Mouse (Mus musculus) embryonic facial prominence, embryonic 14.5 days (tissue): ENCODE results near the gene Ube4a. TPM values are rescaled to one million over a fixed set of nuclear protein-coding genes. Genes with fewer than 3 reads are reported as not detected.

Experiments used
- ATAC-seq: fragments of 200-750 bp; cut with Nextera tagmentation; 2 replicates; pipeline ENCODE4 v1.8.0; 2017; ENCODE audit warnings: low read depth, moderate number of reproducible peaks, moderate TSS enrichment
- DNase-seq: peaks from one replicate; pipeline ENCODE4 v3.0.0-alpha.2; 2015; ENCODE audit warnings: low spot score
- H3K27ac ChIP-seq: fragments of 300-500 bp; sonication (generic); replicated peaks from 2 replicates; pipeline ENCODE4 v1.5.1; 2014; ENCODE audit warnings: low read depth, mild to moderate bottlenecking, low read length, moderate library complexity
- H3K27me3 ChIP-seq: fragments of 300-500 bp; sonication (generic); replicated peaks from 2 replicates; pipeline ENCODE4 v1.6.1; 2014; ENCODE audit warnings: low read length; ENCODE audit not compliant: control insufficient read depth, insufficient read depth
- H3K36me3 ChIP-seq: fragments of 300-500 bp; sonication (generic); 2 replicates; pipeline ENCODE4 v1.6.1; 2014; ENCODE audit warnings: low read length, mixed read lengths; ENCODE audit not compliant: control insufficient read depth, insufficient read depth
- H3K4me1 ChIP-seq: fragments of 300-500 bp; sonication (generic); 2 replicates; pipeline ENCODE4 v1.6.1; 2014; ENCODE audit warnings: antibody characterized with exemption, low read length; ENCODE audit not compliant: control insufficient read depth, insufficient read depth
- H3K4me2 ChIP-seq: fragments of 300-500 bp; sonication (generic); 2 replicates; pipeline ENCODE4 v1.6.1; 2014; ENCODE audit warnings: low read depth, mild to moderate bottlenecking, low read length, moderate library complexity, mixed read lengths
- H3K4me3 ChIP-seq: fragments of 300-500 bp; sonication (generic); 2 replicates; pipeline ENCODE4 v1.5.1; 2014; ENCODE audit warnings: low read depth, mild to moderate bottlenecking, low read length
- H3K9ac ChIP-seq: fragments of 300-500 bp; sonication (generic); 2 replicates; pipeline ENCODE4 v1.6.1; 2014; ENCODE audit warnings: low read depth, mild to moderate bottlenecking, low read length, moderate library complexity, mixed read lengths
- H3K9me3 ChIP-seq: fragments of 300-500 bp; sonication (generic); 2 replicates; pipeline ENCODE4 v1.6.1; 2016; ENCODE audit warnings: low read length; ENCODE audit not compliant: control insufficient read depth
- WGBS: fragments of 180-500 bp; shearing (Covaris S2); extraction: QIAGEN DNeasy Blood & Tissue Kit; methylation state at CpG from one replicate; pipeline ENCODE4 v1.1.7; 2014; 5-methylcytosine and 5-hydroxymethylcytosine counted together
- polyA plus RNA-seq: library from polyadenylated mRNA; unstranded; fragments of >200 nt; fragmentation: Nextera tagmentation; extraction: Ambion mirVana; gene quantifications from 2 replicates; pipeline ENCODE4 v1.2.1, GENCODE M21; 2014

Gene Ube4a
- polyA plus RNA-seq, 1 experiment from 2014 or later = 25.5 TPM

DNA sequence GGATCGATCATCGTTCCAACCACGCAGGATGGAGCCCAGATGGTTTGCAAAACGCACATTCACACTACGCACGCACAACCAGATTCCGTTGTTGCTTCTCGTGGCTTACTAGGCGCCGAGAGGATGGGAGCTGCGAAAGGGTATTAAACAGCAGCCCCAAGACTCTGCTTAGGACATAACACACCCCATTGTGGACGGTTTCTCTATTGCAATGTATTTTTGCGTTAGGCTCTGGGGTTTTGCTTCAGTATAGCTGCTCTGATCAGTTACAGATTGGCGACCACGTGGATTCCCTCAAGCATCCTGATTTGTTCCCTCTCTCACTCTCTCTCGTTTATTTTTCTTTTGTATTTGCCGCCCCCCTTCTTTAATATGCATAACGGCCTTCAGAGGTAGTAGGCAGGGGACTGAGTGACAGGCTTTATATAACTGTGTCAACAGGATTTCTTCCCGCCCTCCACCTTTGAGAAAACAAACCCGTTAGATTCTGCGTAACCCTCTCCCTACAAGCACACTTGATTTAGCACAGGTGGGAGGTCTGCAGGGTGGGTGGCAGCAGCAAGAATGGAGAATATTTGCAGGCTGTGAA lies 82.3 kb downstream of the Ube4a start:
- Histone ChIP-seq H3K4me1 (peaks cover 14% of the 10 kb centered on the region), H3K36me3 (no peaks in the 10 kb centered on the region), H3K27me3 (no peaks in the 10 kb centered on the region), H3K4me3 (peak overlapping the region; percentile 83), H3K27ac (peak overlapping the region; percentile 98), H3K9ac (peak overlapping the region; percentile 82), H3K9me3 (no peaks in the 10 kb centered on the region), H3K4me2 (peak overlapping the region; percentile 96)
- DNase-seq (peak; percentile 64), ATAC-seq (no peak; the same call in 1 of the 2 replicates)
- WGBS = under 1% methylated on average over 21 of the region's 21 CpGs

DNA sequence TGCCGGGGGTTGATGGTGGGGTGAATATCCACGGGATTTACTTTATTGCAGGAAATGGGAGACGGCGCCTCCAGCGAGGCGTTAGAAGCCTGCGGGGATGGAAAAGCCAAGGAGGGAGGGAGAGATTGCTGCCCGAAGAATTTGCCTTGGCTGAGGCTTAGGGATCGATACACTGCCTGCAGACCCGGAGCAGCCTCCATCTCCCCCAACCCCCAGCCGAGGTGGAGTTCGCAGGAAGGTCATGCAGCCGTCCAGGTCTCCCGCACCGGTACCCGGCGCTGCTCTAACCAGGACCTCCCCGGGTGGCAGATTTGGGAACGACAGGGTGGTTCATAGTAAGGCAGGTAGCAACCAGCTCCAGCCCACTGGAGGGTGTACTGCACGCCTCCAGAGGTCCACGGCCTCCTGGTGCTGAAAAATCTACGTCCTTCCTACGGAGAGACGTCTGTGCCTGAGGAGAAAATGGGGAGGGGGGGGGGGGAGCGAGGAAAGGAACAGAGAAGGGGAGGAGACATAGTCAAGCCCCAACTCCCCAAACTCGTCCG lies 82.9 kb downstream of the Ube4a start:
- WGBS = 0% methylated on average over 21 of the region's 27 CpGs
- no peaks in the 10 kb centered on the region for H3K9me3 ChIP-seq
- H3K4me1 ChIP-seq = peaks cover 20% of the 10 kb centered on the region
- peak overlapping the region; percentile 83 for H3K4me3 ChIP-seq
- peak overlapping the region; percentile 82 for H3K9ac ChIP-seq
- peak; percentile 62 for ATAC-seq
- peak overlapping the region; percentile 96 for H3K4me2 ChIP-seq
- DNase-seq = peak; percentile 84
- H3K27me3 ChIP-seq = no peaks in the 10 kb centered on the region
- no peaks in the 10 kb centered on the region for H3K36me3 ChIP-seq
- peak overlapping the region; percentile 98 for H3K27ac ChIP-seq

DNA sequence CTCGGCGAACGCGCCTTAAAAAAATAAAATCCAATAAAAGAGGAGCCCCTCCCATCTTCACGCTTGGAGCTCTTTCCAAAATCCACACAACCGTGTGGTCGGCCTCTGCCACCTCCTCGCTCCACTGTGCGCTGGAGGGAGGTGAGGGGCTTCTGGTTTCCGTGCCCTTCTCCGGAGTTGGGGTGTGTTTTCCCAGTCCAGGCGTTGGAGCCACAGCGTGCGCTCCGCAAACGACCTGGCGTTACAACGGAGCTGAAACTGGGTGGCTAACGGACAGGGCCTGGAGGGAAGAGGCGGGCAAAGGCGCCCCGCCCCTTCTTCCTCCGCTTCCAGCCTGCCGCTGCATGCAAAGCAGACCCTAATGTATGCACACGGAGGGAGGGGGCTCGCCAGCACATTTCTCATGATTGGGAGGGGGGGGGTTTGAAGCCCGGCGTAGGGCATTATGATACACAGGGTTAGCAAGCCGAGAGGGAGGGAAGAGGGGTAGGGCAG lies 83.4 kb downstream of the Ube4a start:
- peaks cover 21% of the 10 kb centered on the region for H3K4me1 ChIP-seq
- peak overlapping the region; percentile 98 for H3K27ac ChIP-seq
- no peaks in the 10 kb centered on the region for H3K9me3 ChIP-seq
- H3K4me2 ChIP-seq = peak overlapping the region; percentile 96
- peak overlapping the region; percentile 82 for H3K9ac ChIP-seq
- DNase-seq (peak; percentile 94), ATAC-seq (peak; percentile 81)
- no peaks in the 10 kb centered on the region for H3K36me3 ChIP-seq
- no peaks in the 10 kb centered on the region for H3K27me3 ChIP-seq
- 0% methylated on average over 25 of the region's 29 CpGs for WGBS
- peak overlapping the region; percentile 83 for H3K4me3 ChIP-seq

DNA sequence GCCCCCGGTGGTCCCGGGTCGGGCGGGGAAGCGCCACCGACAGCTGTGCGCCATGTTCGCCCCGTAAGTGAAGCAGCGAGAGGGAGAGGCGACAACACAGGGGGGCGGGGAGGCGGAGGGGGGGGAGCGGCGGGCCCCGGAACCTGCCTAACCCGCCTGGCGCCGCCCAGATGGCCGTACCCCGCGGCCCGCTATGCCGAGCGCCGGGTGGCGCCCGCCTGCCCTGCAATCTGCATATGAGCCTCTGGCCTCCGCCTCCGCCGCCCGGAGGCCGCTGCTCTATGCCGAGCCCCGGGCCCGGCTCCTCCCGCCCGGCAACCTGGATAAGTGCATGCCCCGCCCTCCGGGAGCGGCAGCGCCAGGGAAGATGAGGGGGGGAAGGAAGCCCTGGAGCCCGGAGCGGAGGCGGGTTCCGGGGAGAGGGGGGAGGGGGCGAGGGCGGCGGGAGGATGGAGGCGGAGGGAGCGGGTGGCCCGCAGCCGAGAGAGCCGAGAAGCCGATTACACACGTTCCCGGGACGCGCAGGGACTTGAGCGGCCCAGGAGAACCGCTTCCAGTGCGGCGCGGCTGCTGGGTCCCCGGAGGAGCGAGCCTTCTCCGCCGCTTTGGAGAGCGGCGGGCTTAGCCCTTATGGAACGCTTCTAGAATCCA lies 84.1 kb downstream of the Ube4a start, which contains the start of gene Kmt2a:
Gene Kmt2a (minus strand): TSS at position 76 of the 651 bp plus-strand sequence.
- WGBS = under 1% methylated on average over 23 of the region's 71 CpGs
- Histone ChIP-seq H3K36me3 (no peaks in the 10 kb centered on the region), H3K27me3 (no peaks in the 10 kb centered on the region), H3K9me3 (no peaks in the 10 kb centered on the region), H3K4me3 (peak within 1 kb of the TSS; percentile 83), H3K4me2 (peak within 1 kb of the TSS; percentile 96), H3K4me1 (peaks cover 21% of the 10 kb centered on the region), H3K27ac (peak within 1 kb of the TSS; percentile 98), H3K9ac (peak within 1 kb of the TSS; percentile 94)
- DNase-seq = peak; percentile 97
- peak; percentile 79 for ATAC-seq

DNA sequence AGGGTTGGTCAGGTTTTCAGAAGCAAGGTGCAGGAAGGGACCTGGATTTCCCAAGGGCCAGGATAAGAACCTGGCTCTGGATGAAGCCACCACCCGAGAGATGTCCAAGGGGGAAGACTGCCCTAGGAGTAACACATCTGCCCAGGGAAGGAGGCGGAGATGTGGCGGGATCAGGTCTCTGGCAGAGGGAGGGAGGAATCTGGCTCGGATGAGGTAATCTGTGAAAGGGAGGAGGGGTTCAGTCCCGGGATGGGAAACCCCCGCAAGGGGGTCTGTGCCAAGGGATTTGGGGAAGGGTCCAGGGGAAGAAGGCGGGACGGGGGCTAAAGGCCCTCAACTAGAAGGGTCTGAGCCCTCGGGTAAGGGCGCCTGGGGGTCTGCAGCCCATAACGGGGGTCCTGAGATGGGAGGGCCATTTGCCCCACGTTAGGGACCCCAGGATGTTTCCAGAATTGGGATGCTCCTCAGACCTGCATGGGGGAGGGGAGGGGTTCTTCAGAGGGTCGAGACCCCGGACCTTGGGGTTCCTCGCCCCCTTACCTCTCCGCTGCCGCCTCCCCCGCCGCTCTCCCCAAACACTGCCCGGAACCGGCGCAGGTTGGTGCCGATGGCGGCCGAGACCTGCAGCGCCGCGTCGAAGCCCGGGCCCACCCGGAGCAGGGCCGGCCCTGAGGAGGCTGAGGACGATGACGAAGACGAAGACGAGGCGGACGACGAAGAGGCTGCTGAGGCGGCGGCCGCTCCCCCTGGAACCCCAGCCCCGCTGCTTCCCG lies 84.9 kb downstream of the Ube4a start:
- Histone ChIP-seq H3K4me2 (peak overlapping the region; percentile 96), H3K9me3 (no peaks in the 10 kb centered on the region), H3K27me3 (no peaks in the 10 kb centered on the region), H3K9ac (peak overlapping the region; percentile 94), H3K36me3 (no peaks in the 10 kb centered on the region), H3K4me3 (peak overlapping the region; percentile 83), H3K4me1 (peaks cover 21% of the 10 kb centered on the region), H3K27ac (peak overlapping the region; percentile 98)
- ATAC-seq (peak; percentile 1), DNase-seq (peak; percentile 49)
- WGBS = under 1% methylated on average over 33 of the region's 44 CpGs

DNA sequence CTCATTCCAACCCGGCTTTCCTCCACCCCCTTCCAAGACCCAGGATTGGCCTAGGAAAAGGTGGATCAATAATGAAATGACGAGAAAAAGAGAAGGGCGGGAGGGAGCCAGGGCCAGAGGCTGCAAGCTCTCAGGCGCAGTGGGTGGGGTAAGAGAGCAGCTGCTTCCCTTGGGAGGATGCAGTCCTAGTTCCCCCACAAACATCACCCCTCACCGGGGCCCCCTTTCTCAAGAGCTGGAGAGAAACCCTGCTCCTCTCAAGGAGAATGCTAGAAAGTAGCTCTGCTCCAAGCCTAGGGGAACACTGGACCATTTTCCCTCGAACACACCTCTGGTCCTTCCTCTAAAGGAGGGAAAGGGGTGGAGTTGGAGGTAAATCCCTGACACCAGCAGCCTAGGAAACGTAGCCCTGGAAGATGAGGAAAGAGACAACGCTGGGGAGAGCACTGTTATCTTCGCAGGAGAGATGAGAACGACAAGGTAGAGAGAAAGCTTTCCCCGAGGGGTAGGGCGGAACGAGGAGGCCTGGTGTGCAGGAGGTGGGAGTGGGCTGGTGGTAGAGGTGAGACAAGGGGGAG lies 85.6 kb downstream of the Ube4a start:
- Histone ChIP-seq H3K4me3 (peak overlapping the region; percentile 83), H3K4me2 (peak overlapping the region; percentile 96), H3K36me3 (no peaks in the 10 kb centered on the region), H3K27ac (peak overlapping the region; percentile 98), H3K27me3 (no peaks in the 10 kb centered on the region), H3K4me1 (peaks cover 21% of the 10 kb centered on the region), H3K9me3 (no peaks in the 10 kb centered on the region), H3K9ac (peak overlapping the region; percentile 94)
- DNase-seq (peak; percentile 65), ATAC-seq (no peak)
- 0% methylated on average over 13 of the region's 13 CpGs for WGBS

DNA sequence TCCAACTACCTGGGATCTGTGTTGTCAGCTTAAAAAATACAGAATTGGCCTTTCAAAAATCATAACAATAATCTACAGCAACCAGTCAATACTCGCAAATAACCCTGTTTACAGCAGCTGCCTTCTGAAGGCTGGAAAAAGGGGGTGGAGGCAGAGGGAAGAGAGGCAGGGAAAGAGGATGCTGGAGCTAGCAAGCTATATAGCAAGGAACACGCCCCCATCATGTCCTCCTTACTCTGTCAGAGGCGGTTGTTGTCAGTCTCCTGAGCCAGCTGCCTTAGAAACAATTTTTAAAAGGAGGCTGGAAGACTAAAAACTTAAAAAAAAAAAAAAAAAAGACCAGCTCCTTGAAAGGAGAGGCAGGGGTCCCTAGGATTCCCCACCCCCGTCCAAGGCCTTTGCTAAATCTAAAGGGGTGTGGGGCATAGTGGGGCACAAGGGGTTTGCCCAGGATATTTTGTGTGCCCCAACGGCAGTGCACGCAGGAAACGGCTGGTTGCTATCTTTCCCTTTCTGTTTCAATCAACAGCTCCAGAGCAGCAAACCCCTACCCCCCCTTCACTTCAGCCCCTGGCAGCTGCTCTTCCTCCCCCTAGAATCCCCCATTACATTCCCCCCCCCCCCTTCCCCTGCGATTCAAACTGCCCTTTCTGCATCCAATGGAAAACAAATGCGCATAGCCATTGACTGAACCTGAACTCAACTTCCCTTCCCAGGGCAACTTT lies 86.5 kb downstream of the Ube4a start:
- peak overlapping the region; percentile 94 for H3K9ac ChIP-seq
- 18% methylated on average over 9 of the region's 9 CpGs for WGBS
- H3K27ac ChIP-seq = 0 out of 2 replicates have a peak overlapping the region, but pooled peaks have one; percentile 98
- no peaks in the 10 kb centered on the region for H3K9me3 ChIP-seq
- peak; percentile 37 for DNase-seq
- H3K4me3 ChIP-seq = peak overlapping the region; percentile 83
- H3K27me3 ChIP-seq = no peaks in the 10 kb centered on the region
- peaks cover 28% of the 10 kb centered on the region for H3K4me1 ChIP-seq
- peak overlapping the region; percentile 96 for H3K4me2 ChIP-seq
- no peak for ATAC-seq
- no peaks in the 10 kb centered on the region for H3K36me3 ChIP-seq
